Mouse (Mus musculus): ENCODE data around the gene Dcaf5. TPM values are rescaled to one million over a fixed set of nuclear protein-coding genes. Genes with fewer than 3 reads are reported as not detected.

Gene Dcaf5
- 10.1 and 11.5 TPM in 2 replicates for polyA plus RNA-seq (2014; fragmentation: Nextera tagmentation; extraction: Ambion mirVana)

- under 1% methylated on average over 75 of the region's 79 CpGs for WGBS
- ATAC-seq (replicated peaks; ENCODE audit: insufficient number of reproducible peaks, low FRiP score, low TSS enrichment, low read depth): peak; percentile 64
- Histone ChIP-seq H3K9ac (replicated peaks; ENCODE audit: low read length) (peak within 1 kb of the TSS; percentile 92), H3K36me3 (replicated peaks; ENCODE audit: control insufficient read depth, insufficient read depth, low read depth, low read length) (no peaks in the 10 kb centered on the region), H3K4me3 (ENCODE audit: low read depth, low read length) (peak within 1 kb of the TSS; percentile 67), H3K27me3 (ENCODE audit: control insufficient read depth, insufficient read depth, low read length) (no peaks in the 10 kb centered on the region), H3K4me1 (ENCODE audit: control insufficient read depth, insufficient read depth, low read length) (no peaks in the 10 kb centered on the region), H3K27ac (replicated peaks; ENCODE audit: low read depth, low read length) (peak within 1 kb of the TSS; percentile 95), H3K9me3 (replicated peaks; ENCODE audit: control insufficient read depth, low read length) (no peaks in the 10 kb centered on the region), H3K4me2 (ENCODE audit: low read depth, low read length) (peak within 1 kb of the TSS; percentile 65)
- DNase-seq (ENCODE audit: low spot score): peak; percentile 81
Measured at GRCm38 (mm10) chr12:80436336-80436976, at the start of gene Dcaf5. Gene Dcaf5 (minus strand): TSS chr12:80436601.

- Histone ChIP-seq H3K27ac (replicated peaks; ENCODE audit: low read depth, low read length) (no peak overlapping the region), H3K36me3 (replicated peaks; ENCODE audit: control insufficient read depth, insufficient read depth, low read depth, low read length) (no peaks in the 10 kb centered on the region; the same call in 1 of the 2 replicates), H3K4me1 (ENCODE audit: control insufficient read depth, insufficient read depth, low read length) (no peaks in the 10 kb centered on the region), H3K9ac (replicated peaks; ENCODE audit: low read length) (no peak overlapping the region), H3K4me2 (ENCODE audit: low read depth, low read length) (no peak overlapping the region), H3K4me3 (ENCODE audit: low read depth, low read length) (no peak overlapping the region), H3K9me3 (replicated peaks; ENCODE audit: control insufficient read depth, low read length) (no peaks in the 10 kb centered on the region), H3K27me3 (ENCODE audit: control insufficient read depth, insufficient read depth, low read length) (no peaks in the 10 kb centered on the region)
- ATAC-seq (replicated peaks; ENCODE audit: insufficient number of reproducible peaks, low FRiP score, low TSS enrichment, low read depth): no peak
- 64% methylated on average over 3 of the region's 3 CpGs for WGBS
- DNase-seq (ENCODE audit: low spot score): no peak
Measured at GRCm38 (mm10) chr12:80483397-80483796, 47.0 kb upstream of the Dcaf5 start.

DNA sequence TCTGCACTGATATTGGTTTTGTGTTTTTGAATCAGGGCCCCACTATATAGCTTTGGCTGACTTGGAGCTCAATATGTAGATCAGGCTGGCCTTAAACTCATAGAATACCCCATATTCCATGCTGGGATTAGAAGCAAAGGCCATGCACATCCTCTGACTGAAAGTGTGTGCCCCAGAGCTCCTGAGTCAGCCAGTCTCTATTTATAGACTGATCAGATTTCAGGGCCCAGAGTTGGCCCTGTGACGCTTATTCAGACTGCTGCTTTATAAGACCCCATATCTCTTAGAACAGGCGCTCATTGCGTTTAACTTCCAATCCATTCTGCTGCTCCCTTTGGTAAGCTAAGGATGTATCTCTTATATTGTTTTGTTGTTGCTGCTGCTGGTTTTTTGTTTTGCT lies 43.6 kb upstream of the Dcaf5 start:
- no peaks in the 10 kb centered on the region for H3K27me3 ChIP-seq (ENCODE audit: control insufficient read depth, insufficient read depth, low read length)
- DNase-seq (ENCODE audit: low spot score) (no peak), ATAC-seq (replicated peaks; ENCODE audit: insufficient number of reproducible peaks, low FRiP score, low TSS enrichment, low read depth) (no peak)
- no peak overlapping the region for H3K9ac ChIP-seq (replicated peaks; ENCODE audit: low read length)
- H3K9me3 ChIP-seq (replicated peaks; ENCODE audit: control insufficient read depth, low read length): no peaks in the 10 kb centered on the region
- WGBS: 82% methylated on average over 3 of the region's 3 CpGs
- no peaks in the 10 kb centered on the region for H3K4me1 ChIP-seq (ENCODE audit: control insufficient read depth, insufficient read depth, low read length)
- no peak overlapping the region for H3K4me3 ChIP-seq (ENCODE audit: low read depth, low read length)
- no peak overlapping the region for H3K4me2 ChIP-seq (ENCODE audit: low read depth, low read length)
- H3K27ac ChIP-seq (replicated peaks; ENCODE audit: low read depth, low read length): no peak overlapping the region
- no peaks in the 10 kb centered on the region; the same call in 1 of the 2 replicates for H3K36me3 ChIP-seq (replicated peaks; ENCODE audit: control insufficient read depth, insufficient read depth, low read depth, low read length)

DNA sequence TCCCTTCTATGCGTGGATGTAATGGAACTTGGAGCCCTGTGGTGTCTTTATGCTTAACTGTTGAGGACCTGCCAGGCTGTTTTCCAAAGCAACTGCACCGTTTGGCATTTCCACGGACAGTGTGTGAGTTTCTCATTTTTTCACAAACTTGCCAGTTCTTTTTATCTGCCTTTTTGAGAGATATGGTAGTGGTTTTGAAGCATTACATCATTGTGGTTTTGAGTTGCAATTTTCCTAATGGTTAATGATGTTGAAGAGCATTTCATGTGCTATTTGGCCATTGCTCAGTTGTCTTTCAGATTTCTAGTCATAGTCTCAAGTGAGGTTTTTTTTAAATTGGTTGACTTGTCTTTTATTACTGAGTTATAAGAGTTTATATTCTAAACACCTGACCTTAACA lies 37.3 kb upstream of the Dcaf5 start:
- ATAC-seq (replicated peaks; ENCODE audit: insufficient number of reproducible peaks, low FRiP score, low TSS enrichment, low read depth): no peak

GRCm38 (mm10) chr12:80471926-80472325 lies 35.5 kb upstream of the Dcaf5 start:
- H3K9me3 ChIP-seq (replicated peaks; ENCODE audit: control insufficient read depth, low read length): no peaks in the 10 kb centered on the region
- no peaks in the 10 kb centered on the region for H3K4me1 ChIP-seq (ENCODE audit: control insufficient read depth, insufficient read depth, low read length)
- no peak overlapping the region for H3K4me3 ChIP-seq (ENCODE audit: low read depth, low read length)
- no peaks in the 10 kb centered on the region for H3K36me3 ChIP-seq (replicated peaks; ENCODE audit: control insufficient read depth, insufficient read depth, low read depth, low read length)
- no peaks in the 10 kb centered on the region for H3K27me3 ChIP-seq (ENCODE audit: control insufficient read depth, insufficient read depth, low read length)
- WGBS: 84% methylated on average over 4 of the region's 4 CpGs
- H3K27ac ChIP-seq (replicated peaks; ENCODE audit: low read depth, low read length): no peak overlapping the region
- DNase-seq (ENCODE audit: low spot score) (no peak), ATAC-seq (replicated peaks; ENCODE audit: insufficient number of reproducible peaks, low FRiP score, low TSS enrichment, low read depth) (no peak)
- no peak overlapping the region for H3K9ac ChIP-seq (replicated peaks; ENCODE audit: low read length)
- H3K4me2 ChIP-seq (ENCODE audit: low read depth, low read length): no peak overlapping the region

More for the DNA sequence above, 37.3 kb upstream of the Dcaf5 start:
- no peak overlapping the region for H3K4me2 ChIP-seq (ENCODE audit: low read depth, low read length)
- H3K27ac ChIP-seq (replicated peaks; ENCODE audit: low read depth, low read length): no peak overlapping the region
- H3K27me3 ChIP-seq (ENCODE audit: control insufficient read depth, insufficient read depth, low read length): no peaks in the 10 kb centered on the region
- DNase-seq (ENCODE audit: low spot score): no peak
- 78% methylated on average over 3 of the region's 3 CpGs for WGBS
- H3K4me3 ChIP-seq (ENCODE audit: low read depth, low read length): no peak overlapping the region
- H3K4me1 ChIP-seq (ENCODE audit: control insufficient read depth, insufficient read depth, low read length): no peaks in the 10 kb centered on the region
- H3K9ac ChIP-seq (replicated peaks; ENCODE audit: low read length): no peak overlapping the region
- H3K9me3 ChIP-seq (replicated peaks; ENCODE audit: control insufficient read depth, low read length): no peaks in the 10 kb centered on the region
- no peaks in the 10 kb centered on the region for H3K36me3 ChIP-seq (replicated peaks; ENCODE audit: control insufficient read depth, insufficient read depth, low read depth, low read length)

GRCm38 (mm10) chr12:80470206-80470605 lies 33.8 kb upstream of the Dcaf5 start:
- H3K27ac ChIP-seq (replicated peaks; ENCODE audit: low read depth, low read length): no peak overlapping the region
- no peak for DNase-seq (ENCODE audit: low spot score)
- WGBS: 87% methylated on average over 2 of the region's 2 CpGs
- no peaks in the 10 kb centered on the region for H3K27me3 ChIP-seq (ENCODE audit: control insufficient read depth, insufficient read depth, low read length)
- no peaks in the 10 kb centered on the region for H3K4me1 ChIP-seq (ENCODE audit: control insufficient read depth, insufficient read depth, low read length)
- no peak for ATAC-seq (replicated peaks; ENCODE audit: insufficient number of reproducible peaks, low FRiP score, low TSS enrichment, low read depth)
- no peak overlapping the region for H3K4me3 ChIP-seq (ENCODE audit: low read depth, low read length)
- H3K4me2 ChIP-seq (ENCODE audit: low read depth, low read length): no peak overlapping the region
- H3K9ac ChIP-seq (replicated peaks; ENCODE audit: low read length): no peak overlapping the region
- no peaks in the 10 kb centered on the region for H3K36me3 ChIP-seq (replicated peaks; ENCODE audit: control insufficient read depth, insufficient read depth, low read depth, low read length)
- no peaks in the 10 kb centered on the region for H3K9me3 ChIP-seq (replicated peaks; ENCODE audit: control insufficient read depth, low read length)

DNA sequence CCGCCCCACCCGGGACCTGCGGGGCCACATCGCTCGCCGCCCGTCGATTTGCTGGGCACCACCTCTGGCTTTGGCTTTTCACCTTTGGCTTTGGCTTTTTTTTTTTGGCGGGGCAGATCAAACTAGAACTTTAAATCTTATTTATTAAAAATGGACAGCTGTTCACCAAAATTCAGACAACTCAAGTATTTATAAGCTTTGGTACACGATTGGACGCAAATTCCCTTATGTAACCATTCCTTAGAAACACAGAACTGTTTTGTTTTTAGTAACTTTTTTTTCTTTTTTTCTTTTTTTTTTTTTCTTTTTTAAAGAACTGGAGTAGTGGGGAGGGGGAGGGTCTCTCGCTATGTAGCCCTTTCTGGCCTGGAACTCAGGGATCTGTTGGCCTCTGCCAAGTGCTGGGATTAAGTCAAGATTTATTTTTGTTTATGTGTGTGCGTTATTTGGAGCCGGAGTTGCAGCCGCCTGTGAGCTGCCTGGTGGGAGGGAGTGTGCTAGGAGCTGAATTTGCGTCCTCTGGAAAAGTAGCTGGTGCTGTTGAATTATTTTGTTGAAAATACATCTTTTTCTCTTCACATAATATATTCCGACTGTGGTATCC lies 27.4 kb upstream of the Dcaf5 start:
- H3K4me3 ChIP-seq (ENCODE audit: low read depth, low read length): peak overlapping the region; percentile 53
- WGBS: 9% methylated on average over 17 of the region's 17 CpGs
- no peaks in the 10 kb centered on the region for H3K4me1 ChIP-seq (ENCODE audit: control insufficient read depth, insufficient read depth, low read length)
- H3K4me2 ChIP-seq (ENCODE audit: low read depth, low read length): peak overlapping the region; percentile 80
- peak overlapping the region; percentile 59 for H3K9ac ChIP-seq (replicated peaks; ENCODE audit: low read length)
- H3K27me3 ChIP-seq (ENCODE audit: control insufficient read depth, insufficient read depth, low read length): no peaks in the 10 kb centered on the region
- DNase-seq (ENCODE audit: low spot score) (peak; percentile 41), ATAC-seq (replicated peaks; ENCODE audit: insufficient number of reproducible peaks, low FRiP score, low TSS enrichment, low read depth) (no peak)
- no peaks in the 10 kb centered on the region for H3K36me3 ChIP-seq (replicated peaks; ENCODE audit: control insufficient read depth, insufficient read depth, low read depth, low read length)
- no peak overlapping the region for H3K27ac ChIP-seq (replicated peaks; ENCODE audit: low read depth, low read length)
- no peaks in the 10 kb centered on the region for H3K9me3 ChIP-seq (replicated peaks; ENCODE audit: control insufficient read depth, low read length)

- Histone ChIP-seq H3K4me2 (ENCODE audit: low read depth, low read length) (peak within 1 kb of the TSS; percentile 80), H3K27me3 (ENCODE audit: control insufficient read depth, insufficient read depth, low read length) (no peaks in the 10 kb centered on the region), H3K27ac (replicated peaks; ENCODE audit: low read depth, low read length) (no peak within 1 kb of the TSS), H3K9ac (replicated peaks; ENCODE audit: low read length) (peak within 1 kb of the TSS; percentile 59), H3K4me1 (ENCODE audit: control insufficient read depth, insufficient read depth, low read length) (no peaks in the 10 kb centered on the region), H3K4me3 (ENCODE audit: low read depth, low read length) (peak within 1 kb of the TSS; percentile 53), H3K36me3 (replicated peaks; ENCODE audit: control insufficient read depth, insufficient read depth, low read depth, low read length) (no peaks in the 10 kb centered on the region), H3K9me3 (replicated peaks; ENCODE audit: control insufficient read depth, low read length) (no peaks in the 10 kb centered on the region)
- DNase-seq (ENCODE audit: low spot score): peak; percentile 95
- WGBS: under 1% methylated on average over 44 of the region's 45 CpGs
- peak; percentile 97 for ATAC-seq (replicated peaks; ENCODE audit: insufficient number of reproducible peaks, low FRiP score, low TSS enrichment, low read depth)
Measured at GRCm38 (mm10) chr12:80462942-80463651, 26.7 kb upstream of the Dcaf5 start, which contains the start of gene Exd2. Gene Exd2 (plus strand): TSS chr12:80463095.

All from embryonic facial prominence, embryonic 11.5 days (tissue).